Mouse (Mus musculus) liver, postnatal 0 days (tissue): ENCODE results near the gene Slc7a11.

Experiments
- CTCF ChIP-seq: sonication (generic); IDR thresholded peaks from 2 replicates; pipeline ENCODE4 v1.5.1; 2016; ENCODE audit warnings: antibody characterized with exemption, low read depth
- EP300 ChIP-seq: IDR thresholded peaks from 2 replicates; pipeline ENCODE4 v1.6.1; 2016; ENCODE audit warnings: antibody characterized with exemption, low read depth, mild to moderate bottlenecking

DNA sequence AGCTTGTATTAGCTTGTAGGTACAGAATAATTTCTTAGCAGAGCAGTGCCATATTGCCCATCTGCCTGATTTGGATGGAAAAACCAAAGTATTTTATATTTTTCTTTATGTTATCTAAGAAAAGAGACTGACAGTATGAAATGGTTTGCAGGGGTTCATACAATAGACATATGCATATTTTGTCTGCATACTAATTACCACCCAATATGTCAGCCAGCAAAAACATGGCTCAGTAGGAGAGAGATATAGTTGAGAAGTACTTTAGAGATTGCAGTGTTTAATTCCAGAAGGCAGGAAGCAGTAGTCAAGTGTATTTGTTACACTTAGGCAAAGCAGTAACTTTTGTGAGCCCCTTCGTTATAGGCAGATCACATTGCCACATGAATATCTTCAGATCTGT lies 182.7 kb downstream of the Slc7a11 start:
- no peak for TF ChIP-seq CTCF
- no peak for TF ChIP-seq EP300
